Mouse (Mus musculus) neural tube, embryonic 10.5 days (tissue): ENCODE measurements at regions not wholly inside any gene's neighbourhood (a gene's known extent, or its start where the extent isn't known, plus 50 kb on each side); places are given as distances from the start of the nearest gene placed in this dataset.
A peak's percentile ranks its signal among the peaks of the same experiment; 100 is the strongest.

Experiments
- DNase-seq: peaks from one replicate; pipeline ENCODE4 v3.0.0-alpha.2; 2017; ENCODE audit warnings: low spot score; ENCODE audit errors: extremely low spot score

DNA sequence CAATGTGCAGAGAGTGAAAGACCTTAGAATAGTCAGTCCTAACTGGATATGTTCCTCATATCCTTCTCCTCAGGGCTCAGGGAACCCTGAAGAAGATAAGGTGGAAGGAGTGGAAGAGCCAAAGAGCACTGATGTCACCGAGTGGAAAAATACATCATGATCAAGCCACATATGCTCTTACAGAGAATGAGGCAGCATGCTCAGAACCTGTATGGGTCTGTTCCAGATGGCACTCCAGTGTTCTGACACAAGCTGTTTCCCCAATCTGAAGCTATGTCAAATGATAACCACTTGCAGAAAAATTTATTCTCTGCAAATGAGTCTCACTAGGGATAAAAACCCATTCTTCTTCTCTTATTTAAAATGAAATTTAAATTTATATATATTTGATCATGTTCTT is 572.6 kb upstream of the Robo2 start:
- no peak for DNase-seq

DNA sequence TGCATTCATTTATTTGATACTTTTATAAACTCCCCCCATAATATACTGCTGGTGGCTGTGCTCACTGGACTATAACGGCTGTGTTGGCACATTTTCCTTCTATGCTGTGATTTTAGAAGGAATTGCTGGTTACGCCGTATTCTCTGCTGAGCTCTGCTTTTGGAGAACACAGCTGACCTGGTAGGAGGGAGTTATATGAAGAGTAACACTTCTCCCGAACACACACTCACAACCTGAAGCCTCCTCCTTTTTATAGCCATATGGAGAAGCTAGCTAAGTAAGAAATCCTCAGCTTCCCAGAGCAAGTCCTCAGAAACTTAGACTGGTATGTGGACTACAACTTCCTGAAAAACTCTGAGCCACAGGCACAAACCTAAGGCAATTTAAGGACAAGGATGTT is 554.5 kb upstream of the Robo2 start:
- DNase-seq = no peak

DNA sequence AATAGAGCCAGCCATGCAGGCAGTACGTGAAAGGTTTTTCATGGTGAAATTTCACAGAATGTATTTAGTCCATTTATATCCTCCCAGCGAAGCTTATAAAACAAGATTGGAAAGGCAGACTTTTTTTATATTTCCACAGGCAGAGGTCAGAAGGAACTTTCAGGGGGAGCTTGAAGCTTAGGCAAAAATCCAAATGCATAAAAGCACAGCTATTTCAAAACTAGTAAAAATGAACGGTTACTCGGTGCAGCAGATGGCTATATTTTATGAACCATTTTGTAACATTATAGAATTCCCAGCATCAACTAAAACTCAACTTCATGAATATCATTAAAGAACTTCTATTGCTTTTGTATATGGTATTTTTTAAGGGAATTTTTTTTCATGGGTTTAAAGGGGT is 518.1 kb upstream of the Robo2 start:
- DNase-seq = no peak

DNA sequence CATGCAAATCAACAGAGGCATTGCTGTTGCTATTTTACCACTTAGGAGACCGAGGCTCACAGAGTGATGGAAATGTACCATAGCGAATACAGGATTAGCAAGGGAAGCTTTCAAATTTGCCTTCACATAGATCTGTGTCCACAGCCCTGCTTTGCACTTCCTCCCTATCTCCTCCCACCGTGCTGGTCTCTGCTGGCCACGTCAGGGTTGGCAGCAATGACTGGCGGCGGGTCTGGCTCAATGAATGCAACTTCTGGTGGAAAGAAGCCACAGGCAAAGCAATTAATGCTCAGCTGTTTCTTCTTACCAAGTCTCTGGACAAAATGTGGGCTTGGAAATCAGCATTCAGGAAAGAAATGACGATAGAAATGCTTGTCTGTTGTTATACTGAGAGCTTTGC is 489.2 kb upstream of the Robo2 start:
- no peak for DNase-seq

DNA sequence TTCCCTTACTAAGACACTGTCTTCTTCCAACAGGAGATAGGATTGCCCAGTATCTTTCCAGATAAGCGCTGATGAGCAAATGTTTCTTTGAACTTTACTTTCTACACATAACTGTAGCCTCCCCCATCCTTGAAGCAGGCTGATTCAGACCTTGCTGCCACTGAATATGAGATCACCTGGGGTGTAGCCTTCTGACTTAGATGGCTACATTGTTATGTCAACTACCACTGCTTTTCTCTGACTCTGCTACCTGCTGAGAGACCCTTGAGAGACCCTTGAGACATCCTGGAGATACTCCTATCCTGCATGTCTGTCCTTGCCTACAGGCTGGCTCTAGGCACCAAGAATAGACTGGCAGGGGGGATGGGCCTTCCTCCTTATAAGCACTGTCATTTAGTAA is 476.1 kb upstream of the Robo2 start:
- DNase-seq = no peak

DNA sequence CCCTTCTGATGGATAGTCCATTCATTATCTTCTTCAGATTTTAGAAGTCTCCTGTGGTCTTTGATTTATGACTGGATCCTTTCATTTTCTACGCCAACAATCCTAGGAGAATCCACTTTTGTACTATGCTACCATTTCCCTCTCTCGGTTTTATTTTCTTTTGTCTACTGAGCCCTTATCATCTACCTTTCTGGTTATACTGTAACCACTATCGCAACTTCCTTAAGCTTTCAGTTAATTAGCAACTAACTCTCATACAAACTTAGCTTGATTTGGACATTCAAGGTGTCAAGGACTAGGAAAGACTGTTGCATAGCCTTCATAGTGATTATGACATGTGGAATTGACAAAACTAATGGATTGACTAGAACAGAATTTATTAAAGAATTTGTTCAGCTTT is 467.0 kb upstream of the Robo2 start:
- no peak for DNase-seq

DNA sequence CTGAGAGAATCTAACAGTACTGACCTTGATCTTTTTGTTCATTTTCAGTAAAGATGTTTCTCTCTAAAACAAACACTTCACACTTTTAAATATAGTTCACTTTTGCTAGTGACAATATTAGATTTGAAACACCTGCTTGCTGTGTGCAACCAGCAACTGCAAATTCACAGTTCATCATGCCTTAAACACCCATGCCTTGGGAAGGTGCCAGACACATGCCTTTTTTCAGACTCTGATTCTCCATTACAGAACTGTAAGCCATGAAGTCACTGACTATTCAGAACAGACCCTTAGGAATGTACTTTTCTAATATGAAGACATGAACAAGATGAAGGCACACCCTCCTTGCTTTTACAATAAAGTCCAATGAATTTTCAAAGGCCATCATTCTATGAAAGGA is 462.1 kb upstream of the Robo2 start:
- no peak for DNase-seq

DNA sequence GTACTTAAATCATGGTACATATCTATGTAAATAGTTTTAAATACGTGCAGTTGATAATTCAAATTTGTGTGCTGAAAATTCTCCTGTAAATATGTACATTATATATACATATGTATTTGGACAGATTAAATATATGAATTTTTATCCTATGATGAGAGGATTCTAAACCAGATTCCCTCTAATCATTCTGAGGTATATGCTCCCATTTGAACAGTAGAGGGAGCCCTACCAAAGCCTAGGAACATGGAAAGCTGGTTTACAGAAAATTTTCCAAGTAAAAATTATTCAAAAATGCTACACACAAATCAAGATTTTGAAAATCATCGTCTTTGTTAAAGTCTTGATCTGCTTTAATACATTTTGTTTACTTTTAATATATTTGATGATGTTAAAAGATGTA is 446.1 kb upstream of the Robo2 start:
- DNase-seq = no peak

DNA sequence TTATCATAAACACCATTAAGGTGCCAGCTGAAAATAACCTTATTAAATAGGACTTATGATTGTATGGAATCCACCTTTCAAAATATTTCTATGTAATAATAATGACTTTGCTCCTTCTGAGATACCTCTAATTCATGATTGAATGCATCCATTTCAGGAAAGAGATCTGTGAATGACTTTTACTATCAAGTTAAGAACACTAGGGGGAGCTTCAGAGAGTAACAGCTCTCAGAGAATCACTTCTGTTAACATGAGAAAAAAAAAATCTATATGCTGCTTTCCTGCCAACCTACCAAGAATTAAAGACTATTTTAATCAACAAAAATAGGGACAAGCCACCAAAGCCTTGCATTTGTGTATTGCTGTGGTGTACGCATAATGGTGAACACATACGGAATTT is 428.4 kb upstream of the Robo2 start:
- DNase-seq = no peak

DNA sequence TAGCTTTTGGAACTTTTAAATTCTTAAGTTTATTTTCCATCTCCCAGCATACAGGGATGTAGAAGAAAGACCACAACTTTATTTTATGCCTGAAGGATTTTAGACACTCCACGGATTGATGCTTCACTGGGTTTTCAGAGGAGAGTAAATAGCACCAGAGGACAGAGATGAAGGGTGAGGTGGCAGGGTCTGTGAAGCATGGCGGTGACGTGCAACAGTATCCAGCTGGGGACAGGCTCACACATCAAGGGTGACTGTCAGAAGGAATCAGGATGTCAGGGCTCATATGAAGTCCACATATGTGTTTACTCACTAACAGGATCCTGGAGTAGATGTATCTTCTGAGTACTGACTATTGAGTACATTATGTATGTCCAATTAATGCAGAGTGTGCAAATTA is 402.8 kb upstream of the Robo2 start:
- no peak for DNase-seq

DNA sequence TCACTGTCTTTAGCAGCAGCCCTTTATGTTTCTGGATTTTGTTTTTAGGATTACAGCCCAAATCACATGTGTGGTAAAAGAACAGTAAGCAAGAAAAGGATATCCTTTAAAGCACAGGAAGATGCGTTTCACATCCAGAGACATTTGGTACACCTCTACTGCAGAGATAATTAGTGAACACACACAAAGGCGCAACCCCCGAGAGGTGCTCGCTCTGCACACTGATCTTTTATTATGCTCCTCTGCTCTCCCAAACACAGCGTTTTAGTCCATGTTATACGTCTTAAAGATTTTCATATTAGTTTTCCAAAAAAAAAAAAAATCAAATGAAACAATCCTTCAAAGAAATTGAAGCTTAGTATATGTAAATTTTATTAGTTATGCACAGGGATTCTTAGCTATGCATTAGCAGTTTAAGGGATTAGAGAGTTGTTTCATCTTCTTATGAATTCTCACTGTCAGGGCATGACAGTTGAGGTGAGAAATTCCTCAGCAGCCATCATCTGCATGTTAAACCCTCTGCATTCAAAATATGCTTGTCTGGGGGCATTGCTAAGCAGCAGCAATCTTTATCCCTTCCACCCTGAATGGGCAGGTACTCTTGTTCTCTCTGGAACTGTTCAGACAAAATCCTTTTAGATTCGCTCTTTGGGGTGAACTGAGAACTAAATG is 397.7 kb upstream of the Robo2 start:
- no peak for DNase-seq

DNA sequence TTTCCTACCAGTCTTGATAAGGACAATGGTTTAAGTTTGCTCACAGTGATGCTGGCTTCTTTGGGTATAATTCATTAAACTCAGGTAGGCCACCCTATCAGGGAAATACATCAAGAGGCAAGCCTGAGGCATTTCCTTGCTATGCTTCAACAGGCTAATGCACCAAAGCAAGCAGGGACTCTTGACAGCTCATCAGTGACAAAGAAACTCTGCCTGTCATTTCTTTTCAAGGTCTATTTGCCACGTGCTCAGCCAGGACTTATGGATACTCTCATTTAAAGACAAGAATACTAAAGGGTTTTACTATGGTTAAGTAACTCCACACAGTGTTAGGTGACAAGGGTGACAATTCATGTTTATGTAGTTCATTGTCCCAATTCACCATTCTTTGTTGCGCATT is 395.1 kb upstream of the Robo2 start:
- DNase-seq = no peak

DNA sequence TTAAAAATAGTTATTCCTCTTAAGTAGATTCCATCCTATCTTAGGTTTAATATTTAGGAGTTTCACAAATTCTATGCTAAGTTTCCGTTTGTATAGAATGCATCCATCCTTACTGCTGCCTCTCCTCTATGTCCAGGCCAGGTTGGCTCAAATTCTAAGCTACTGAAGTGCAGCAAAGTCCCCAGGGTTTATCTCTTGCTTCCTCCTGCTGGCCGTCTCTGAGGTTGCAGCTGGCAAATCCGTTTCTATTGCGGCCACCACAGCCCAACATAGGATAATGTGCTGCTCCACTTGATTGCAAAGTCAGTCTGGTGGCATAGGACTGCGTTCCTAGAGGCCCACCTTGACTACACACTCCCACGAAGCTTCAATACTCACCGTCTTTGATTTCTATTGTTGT is 389.7 kb upstream of the Robo2 start:
- DNase-seq = peak; percentile 53

DNA sequence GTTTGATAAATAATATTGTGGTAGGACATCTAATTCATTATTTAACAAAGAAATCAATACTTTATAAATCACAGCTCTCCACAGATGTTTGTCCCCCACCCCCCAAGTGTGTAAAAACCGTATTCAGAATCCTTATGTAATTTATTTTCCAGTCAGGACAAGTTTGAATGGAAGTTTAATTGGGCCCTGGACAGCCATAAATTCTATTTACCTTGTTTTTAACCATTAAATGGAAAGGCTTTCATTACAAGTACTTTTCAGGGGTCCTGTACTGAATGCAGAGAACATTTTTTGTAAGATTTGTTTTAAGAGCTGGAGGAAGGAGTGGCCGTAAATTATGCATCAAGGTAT is 384.7 kb upstream of the Robo2 start:
- no peak for DNase-seq

DNA sequence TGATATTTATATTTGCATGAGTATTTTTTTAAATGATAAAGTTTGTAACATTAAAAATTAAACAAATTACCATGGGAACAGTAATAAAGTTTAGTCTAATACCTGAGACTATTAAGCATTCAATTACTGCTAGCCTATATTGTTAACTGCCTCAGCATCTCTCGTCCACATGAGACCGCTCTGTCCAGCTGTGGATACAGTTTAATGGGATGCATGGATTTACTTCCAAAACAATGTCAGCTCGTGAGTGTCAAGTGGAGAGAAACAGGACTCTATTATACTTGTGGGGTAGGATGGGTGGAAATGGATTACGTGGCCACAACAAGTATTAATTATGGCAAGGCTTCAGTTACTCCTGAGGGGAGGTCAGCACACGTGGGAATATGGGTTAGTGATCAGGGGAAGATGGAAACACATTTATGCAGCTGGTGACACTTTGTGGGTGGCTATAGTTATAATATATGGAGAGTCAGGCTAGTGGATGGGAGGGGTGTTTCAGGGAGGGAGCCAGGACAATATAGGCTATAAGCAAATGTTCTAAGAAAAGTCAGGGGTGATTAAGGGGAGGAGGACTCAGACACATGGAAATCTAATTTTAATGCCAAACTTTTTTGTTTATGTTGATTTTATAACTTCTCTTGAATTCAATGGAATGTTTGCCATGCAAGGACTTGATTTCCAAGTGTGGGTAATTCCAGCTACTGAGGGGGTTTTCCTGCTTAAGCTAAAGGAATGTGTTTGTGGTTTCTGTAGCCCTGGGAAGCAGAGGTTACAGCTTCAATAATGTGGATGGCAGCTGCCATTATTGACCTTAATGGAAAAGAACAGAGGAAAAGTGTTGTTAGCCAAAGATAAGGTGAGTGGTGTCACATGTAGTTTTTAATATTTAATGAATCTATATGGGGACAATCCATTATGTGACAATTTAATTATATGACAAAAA is 384.0 kb upstream of the Robo2 start:
- peak; percentile 18 for DNase-seq

DNA sequence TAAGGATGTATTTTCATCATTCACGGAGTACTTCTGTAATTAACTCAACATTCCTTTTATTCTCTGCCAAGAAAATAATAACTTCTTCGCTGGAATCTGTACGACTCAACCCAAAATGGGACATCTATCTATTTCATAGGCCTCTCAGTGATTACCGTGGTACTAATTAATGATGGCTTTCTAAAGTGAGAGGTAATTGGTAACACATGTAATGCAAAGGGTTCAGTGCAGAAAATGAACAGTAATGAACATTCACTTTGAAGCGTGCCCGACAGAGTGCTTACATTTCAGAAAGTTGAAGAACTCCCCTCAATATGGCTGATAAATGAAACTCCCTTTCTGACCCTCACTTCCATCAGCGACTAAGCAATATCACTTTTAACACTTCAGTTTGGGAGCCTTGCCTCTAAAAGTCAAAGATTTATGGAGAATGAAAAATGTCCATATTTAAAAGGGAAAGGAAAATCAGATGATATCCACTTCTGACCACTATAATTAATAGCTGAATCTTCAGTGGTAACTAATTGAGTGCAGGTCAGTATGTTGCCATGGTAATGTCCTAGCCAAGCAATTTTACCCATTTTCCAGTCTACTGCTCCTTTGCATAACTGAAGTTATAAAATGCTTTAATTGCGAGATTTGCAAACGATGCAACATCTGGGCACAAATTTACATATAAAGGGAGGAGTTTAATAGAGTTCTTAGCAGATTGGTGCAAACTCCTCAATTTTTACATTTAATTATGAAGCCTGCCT is 373.9 kb upstream of the Robo2 start:
- DNase-seq = no peak

DNA sequence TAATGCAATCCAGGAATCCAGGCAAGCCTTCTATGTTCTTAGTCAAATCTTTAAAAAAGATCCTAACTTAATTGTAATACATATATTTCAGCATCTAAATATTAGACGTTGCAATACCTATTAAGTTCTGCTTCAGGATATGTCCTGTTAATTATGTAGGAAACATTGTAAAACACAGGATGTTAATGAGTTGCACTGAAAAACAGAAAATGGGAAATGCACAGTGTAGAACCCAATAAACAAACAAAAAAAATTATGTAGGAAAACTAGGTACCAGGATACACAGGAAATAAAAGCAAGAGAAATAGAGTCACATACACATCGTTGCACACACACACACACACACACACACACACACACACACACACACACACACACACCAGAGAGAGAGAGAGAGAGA is 368.8 kb upstream of the Robo2 start:
- no peak for DNase-seq

DNA sequence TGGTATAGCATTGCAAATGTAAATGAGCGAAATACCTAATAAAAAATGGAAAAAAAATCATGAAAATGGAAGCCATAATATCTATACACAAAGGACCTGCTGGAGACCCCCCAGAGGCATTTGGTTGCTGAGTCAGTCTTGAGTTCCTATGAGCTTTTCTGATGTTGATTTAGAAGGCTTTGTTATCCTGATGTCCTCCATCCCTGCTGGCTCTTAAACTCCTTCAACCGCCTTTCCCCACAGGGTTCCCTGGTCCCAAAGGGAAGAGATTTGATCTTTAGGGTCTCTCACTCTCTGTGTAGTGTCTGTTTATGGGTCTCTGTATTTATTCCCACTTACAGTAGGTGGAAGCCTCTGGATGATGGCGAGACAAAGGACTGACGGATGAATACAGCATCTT is 356.6 kb upstream of the Robo2 start:
- no peak for DNase-seq

DNA sequence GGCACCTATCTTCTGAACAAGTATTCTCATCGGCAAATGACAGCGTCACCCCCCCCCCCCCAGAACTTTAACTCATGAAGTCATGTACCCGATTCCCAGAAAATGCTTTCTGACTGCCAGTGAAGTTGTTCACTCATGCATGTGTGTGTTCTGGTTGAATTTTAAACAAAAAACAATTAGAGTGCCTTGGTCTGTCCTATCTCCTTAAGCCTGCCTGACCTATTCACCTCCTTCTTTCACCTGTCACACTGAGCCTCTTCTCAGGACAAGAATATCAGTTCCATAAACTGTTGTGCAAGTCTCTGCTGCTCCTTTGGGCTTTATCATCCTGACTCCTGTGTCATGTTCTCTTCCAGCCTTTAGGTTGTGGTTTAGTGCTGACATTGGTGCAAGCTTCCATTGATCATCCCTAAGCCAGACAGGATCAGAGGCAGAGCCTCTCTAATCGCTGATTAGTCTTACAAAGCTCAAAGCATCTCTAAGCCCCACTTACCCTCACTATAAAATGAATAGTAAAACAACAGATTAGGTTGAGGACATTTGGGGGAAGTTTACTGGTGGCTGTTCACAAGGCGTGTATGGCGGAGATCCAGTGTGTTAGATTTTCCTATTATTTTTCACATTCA is 345.2 kb upstream of the Robo2 start:
- no peak for DNase-seq

DNA sequence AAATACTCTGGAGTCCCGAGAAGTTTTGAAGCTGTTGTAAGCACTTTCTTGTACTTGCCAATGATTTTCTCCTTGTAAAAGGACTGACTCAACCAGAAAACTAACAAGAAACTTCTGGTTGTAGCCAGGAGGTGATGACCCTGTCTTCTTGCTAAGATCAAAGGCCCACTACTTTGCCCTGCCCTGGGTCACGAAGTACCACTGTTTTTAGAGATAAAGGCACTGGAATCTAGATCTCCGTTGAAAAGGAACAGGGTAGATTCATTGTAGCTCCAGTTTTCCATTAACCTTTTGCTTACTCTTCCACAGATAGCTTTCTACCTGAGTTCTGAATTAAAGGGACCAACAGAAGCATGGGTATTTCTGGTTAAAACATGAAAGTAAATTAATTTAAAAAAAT is 339.3 kb upstream of the Robo2 start:
- DNase-seq = no peak

DNA sequence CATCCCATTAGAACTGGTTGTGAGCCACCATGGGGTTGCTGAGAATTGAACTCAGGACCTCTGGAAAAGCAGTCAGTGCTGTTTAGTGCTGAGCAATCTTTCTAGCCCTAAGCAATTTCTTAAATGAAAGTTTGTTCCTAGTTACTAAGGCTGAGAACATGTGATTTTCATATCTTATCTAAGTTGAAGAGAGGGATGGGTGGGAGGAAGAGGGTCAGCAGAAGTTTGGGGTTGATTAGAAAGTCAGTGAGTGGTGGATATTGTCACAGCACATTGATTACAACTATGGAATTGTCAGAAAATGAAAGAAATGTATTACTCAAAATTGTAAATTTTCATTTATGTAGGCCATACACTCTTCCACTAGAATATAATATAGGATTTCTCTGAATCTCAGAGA is 337.4 kb upstream of the Robo2 start:
- DNase-seq = no peak

DNA sequence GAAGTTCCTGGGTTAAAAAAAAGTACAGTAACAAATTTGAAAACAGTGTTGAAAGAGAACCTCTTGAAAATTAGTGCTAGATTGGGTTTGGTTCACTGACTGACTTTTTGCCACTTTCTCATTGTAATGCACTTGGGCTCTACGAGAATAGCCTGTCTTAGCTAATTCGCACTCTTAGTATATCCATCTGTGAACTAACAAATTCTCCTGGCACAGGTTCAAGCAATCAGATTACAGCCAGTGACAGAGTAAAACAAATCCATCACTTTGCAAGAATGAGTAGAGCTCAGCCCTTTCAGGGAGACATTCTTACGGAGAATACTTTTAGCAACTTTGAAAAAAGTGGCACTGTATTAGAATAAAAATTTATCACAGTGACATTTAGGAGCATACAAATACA is 331.9 kb upstream of the Robo2 start:
- no peak for DNase-seq
